Mouse (Mus musculus) midbrain, embryonic 15.5 days (tissue): Measurements from ENCODE around the gene Flrt1. TPM values are rescaled to one million over a fixed set of nuclear protein-coding genes. Genes with fewer than 3 reads are reported as not detected.

ENCODE experiments used
- ATAC-seq: fragments of 200-750 bp; cut with Nextera tagmentation; replicated peaks from 2 replicates; pipeline ENCODE4 v1.8.0; 2017; ENCODE audit warnings: moderate TSS enrichment
- H3K27ac ChIP-seq: fragments of 300-500 bp; sonication (generic); 2 replicates; pipeline ENCODE4 v1.5.1; 2015; ENCODE audit warnings: mild to moderate bottlenecking, inconsistent platforms
- H3K27me3 ChIP-seq: fragments of 300-500 bp; sonication (generic); replicated peaks from 2 replicates; pipeline ENCODE4 v1.6.1; 2015; ENCODE audit warnings: inconsistent platforms
- H3K36me3 ChIP-seq: fragments of 300-500 bp; sonication (generic); replicated peaks from 2 replicates; pipeline ENCODE4 v1.6.1; 2015; ENCODE audit warnings: inconsistent platforms
- H3K4me1 ChIP-seq: fragments of 300-500 bp; sonication (generic); 2 replicates; pipeline ENCODE4 v1.6.1; 2015; ENCODE audit warnings: inconsistent platforms
- H3K4me2 ChIP-seq: fragments of 300-500 bp; sonication (generic); 2 replicates; pipeline ENCODE4 v1.6.1; 2015; ENCODE audit warnings: inconsistent platforms, mild to moderate bottlenecking, moderate library complexity
- H3K4me3 ChIP-seq: fragments of 300-500 bp; sonication (generic); 2 replicates; pipeline ENCODE4 v1.5.1; 2015; ENCODE audit warnings: mild to moderate bottlenecking, inconsistent platforms
- H3K9ac ChIP-seq: fragments of 300-500 bp; sonication (generic); 2 replicates; pipeline ENCODE4 v1.6.1; 2015; ENCODE audit warnings: mild to moderate bottlenecking, inconsistent platforms
- H3K9me3 ChIP-seq: fragments of 300-500 bp; sonication (generic); 2 replicates; pipeline ENCODE4 v1.6.1; 2016; ENCODE audit warnings: inconsistent platforms
- WGBS: fragments of 180-500 bp; shearing (Covaris S2); methylation state at CpG from one replicate; pipeline ENCODE4 v1.1.7; 2015; ENCODE audit warnings: mixed read lengths; 5-methylcytosine and 5-hydroxymethylcytosine counted together
- polyA plus RNA-seq: library from polyadenylated mRNA; unstranded; fragments of >200 nt; fragmentation: Nextera tagmentation; extraction: Ambion mirVana; gene quantifications from 2 replicates; pipeline ENCODE4 v1.2.1, GENCODE M21; 2015

Flrt1 gene
- polyA plus RNA-seq, 1 experiment from 2014 or later: 12.5 TPM

- no peaks in the 10 kb centered on the region for H3K27me3 ChIP-seq
- H3K4me3 ChIP-seq: no peak overlapping the region
- H3K9ac ChIP-seq: no peak overlapping the region
- H3K36me3 ChIP-seq: no peaks in the 10 kb centered on the region
- WGBS: 32% methylated on average over 19 of the region's 19 CpGs
- H3K9me3 ChIP-seq: no peaks in the 10 kb centered on the region
- 0 out of 2 replicates have a peak, but pooled peaks have one; percentile 31 for ATAC-seq
- peak overlapping the region; percentile 50 for H3K27ac ChIP-seq
- H3K4me1 ChIP-seq: peaks cover 30% of the 10 kb centered on the region
- no peak overlapping the region for H3K4me2 ChIP-seq
Measured at GRCm38 (mm10) chr19:7128551-7129475, 23.3 kb upstream of the Flrt1 start.

DNA sequence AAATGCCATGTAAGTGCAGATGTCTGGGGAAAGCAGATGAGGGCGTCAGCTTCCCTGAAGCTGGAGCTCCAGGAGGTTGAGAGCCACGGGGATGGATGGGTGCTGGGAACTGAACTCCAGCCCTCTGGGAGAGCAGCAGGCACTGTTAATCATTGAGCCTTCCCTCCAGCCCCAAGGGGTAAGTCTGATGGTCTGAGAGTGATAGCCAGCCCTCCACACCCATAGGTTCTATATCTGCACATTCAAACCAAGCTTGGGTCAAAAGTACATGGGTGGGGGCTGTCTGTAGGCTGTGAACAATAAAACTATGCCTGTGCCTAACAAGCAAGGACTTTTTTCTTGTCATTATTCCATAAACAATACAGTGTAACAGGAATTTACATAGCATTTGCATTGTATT is 21.4 kb upstream of the Flrt1 start:
- Histone ChIP-seq H3K4me2 (no peak overlapping the region), H3K27me3 (no peaks in the 10 kb centered on the region), H3K9me3 (no peaks in the 10 kb centered on the region), H3K9ac (no peak overlapping the region), H3K4me3 (no peak overlapping the region), H3K27ac (no peak overlapping the region), H3K36me3 (no peaks in the 10 kb centered on the region), H3K4me1 (peaks cover 34% of the 10 kb centered on the region)
- WGBS: 73% methylated on average over 2 of the region's 2 CpGs
- ATAC-seq: no peak

GRCm38 (mm10) chr19:7126209-7126608 is 20.7 kb upstream of the Flrt1 start:
- Histone ChIP-seq H3K4me2 (no peak overlapping the region), H3K4me1 (peaks cover 35% of the 10 kb centered on the region), H3K9ac (no peak overlapping the region), H3K9me3 (no peaks in the 10 kb centered on the region), H3K4me3 (no peak overlapping the region), H3K36me3 (no peaks in the 10 kb centered on the region), H3K27me3 (no peaks in the 10 kb centered on the region), H3K27ac (no peak overlapping the region)
- ATAC-seq: no peak
- 88% methylated on average over 1 of the region's 1 CpGs for WGBS

GRCm38 (mm10) chr19:7125526-7126156 is 20.1 kb upstream of the Flrt1 start:
- no peak overlapping the region for H3K9ac ChIP-seq
- WGBS: 86% methylated on average over 4 of the region's 4 CpGs
- no peaks in the 10 kb centered on the region for H3K36me3 ChIP-seq
- no peaks in the 10 kb centered on the region for H3K27me3 ChIP-seq
- H3K9me3 ChIP-seq: no peaks in the 10 kb centered on the region
- no peak overlapping the region for H3K27ac ChIP-seq
- ATAC-seq: no peak
- H3K4me2 ChIP-seq: no peak overlapping the region
- H3K4me1 ChIP-seq: peaks cover 35% of the 10 kb centered on the region
- H3K4me3 ChIP-seq: no peak overlapping the region

DNA sequence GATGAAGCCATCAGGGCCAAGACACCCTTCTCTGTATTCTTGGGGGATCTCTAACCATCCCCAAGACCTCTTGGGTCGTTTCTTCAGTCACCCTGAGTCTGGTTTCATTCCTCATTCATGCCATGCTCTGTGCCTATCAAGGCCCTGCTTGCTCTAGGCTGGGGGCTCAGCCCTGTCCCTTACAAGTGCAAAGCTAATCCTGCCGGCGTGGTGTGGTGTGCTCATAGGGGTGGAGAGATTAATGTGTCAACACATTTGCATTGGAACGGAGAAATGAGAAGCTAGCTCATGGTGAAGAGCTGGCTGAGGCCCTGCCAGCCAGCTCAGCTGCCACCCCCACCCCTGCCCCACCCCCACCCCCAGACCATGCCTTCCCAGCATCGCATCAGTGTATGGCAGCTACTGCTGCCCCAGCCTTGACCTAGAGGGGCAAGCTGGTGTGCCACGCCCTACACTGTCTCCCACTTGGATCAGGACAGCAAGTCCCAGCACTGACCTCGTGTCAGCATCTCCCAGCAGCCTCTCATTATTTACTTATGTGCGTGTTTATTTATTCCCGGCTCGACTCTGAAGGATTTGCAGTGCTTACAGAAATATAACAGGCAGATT is 17.3 kb upstream of the Flrt1 start:
- no peak overlapping the region for H3K9ac ChIP-seq
- H3K4me1 ChIP-seq: peaks cover 16% of the 10 kb centered on the region
- peak; percentile 57; the same call in 1 of the 2 replicates for ATAC-seq
- H3K4me3 ChIP-seq: no peak overlapping the region
- H3K27ac ChIP-seq: peak overlapping the region; percentile 60
- H3K27me3 ChIP-seq: no peaks in the 10 kb centered on the region
- no peaks in the 10 kb centered on the region for H3K36me3 ChIP-seq
- no peaks in the 10 kb centered on the region for H3K9me3 ChIP-seq
- no peak overlapping the region for H3K4me2 ChIP-seq
- WGBS: 24% methylated on average over 10 of the region's 10 CpGs

GRCm38 (mm10) chr19:7122277-7122676 is 16.7 kb upstream of the Flrt1 start:
- Histone ChIP-seq H3K36me3 (no peaks in the 10 kb centered on the region), H3K9me3 (no peaks in the 10 kb centered on the region), H3K4me3 (no peak overlapping the region), H3K4me1 (peaks cover 16% of the 10 kb centered on the region), H3K4me2 (no peak overlapping the region), H3K27me3 (no peaks in the 10 kb centered on the region), H3K27ac (peak overlapping the region; percentile 60; the same call in 1 of the 2 replicates), H3K9ac (no peak overlapping the region)
- 45% methylated on average over 4 of the region's 4 CpGs for WGBS
- ATAC-seq: peak; percentile 24; the same call in 1 of the 2 replicates

GRCm38 (mm10) chr19:7121252-7121651 is 15.7 kb upstream of the Flrt1 start:
- 73% methylated on average over 11 of the region's 11 CpGs for whole genome bisulfite sequencing
- no peaks in the 10 kb centered on the region for H3K9me3 ChIP-seq
- no peak for ATAC-seq
- no peak overlapping the region for H3K4me3 ChIP-seq
- H3K4me2 ChIP-seq: no peak overlapping the region
- no peaks in the 10 kb centered on the region for H3K27me3 ChIP-seq
- no peak overlapping the region for H3K9ac ChIP-seq
- H3K4me1 ChIP-seq: peaks cover 20% of the 10 kb centered on the region
- no peak overlapping the region for H3K27ac ChIP-seq
- no peaks in the 10 kb centered on the region for H3K36me3 ChIP-seq

DNA sequence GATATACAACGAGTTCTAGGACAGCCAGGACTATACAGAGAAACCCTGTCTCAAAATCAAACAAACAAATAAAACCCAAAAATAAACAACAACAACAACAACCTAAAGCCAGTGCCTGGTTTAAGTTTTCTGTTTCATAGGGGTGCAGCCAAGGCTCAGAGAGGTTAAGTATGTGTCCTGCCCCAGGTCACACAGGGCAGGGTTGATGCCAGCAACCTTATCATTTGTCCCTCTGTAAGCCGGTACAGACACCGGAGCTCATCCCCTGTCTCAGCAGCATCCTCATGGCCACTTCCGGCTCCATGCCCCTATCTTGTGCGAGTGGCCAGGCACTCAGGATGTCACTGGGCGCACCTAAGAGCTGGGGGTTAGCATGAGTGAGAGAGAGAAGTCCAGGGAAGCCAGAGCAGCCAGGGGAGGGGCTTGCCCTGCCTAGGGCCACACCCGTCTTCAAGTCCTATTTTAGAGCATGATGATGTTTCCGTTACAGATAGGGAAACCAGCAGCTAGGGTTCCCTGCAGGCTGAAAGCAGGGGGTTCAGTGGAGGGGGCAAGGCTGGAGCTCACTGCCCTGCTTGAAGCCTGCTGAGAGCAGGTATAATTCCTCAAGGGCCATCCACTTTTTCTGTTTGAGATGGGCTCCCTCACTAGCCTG is 12.3 kb upstream of the Flrt1 start:
- no peak overlapping the region for H3K4me2 ChIP-seq
- no peak overlapping the region for H3K27ac ChIP-seq
- no peak for ATAC-seq
- no peaks in the 10 kb centered on the region for H3K9me3 ChIP-seq
- no peaks in the 10 kb centered on the region for H3K27me3 ChIP-seq
- H3K36me3 ChIP-seq: no peaks in the 10 kb centered on the region
- 82% methylated on average over 8 of the region's 8 CpGs for WGBS
- no peak overlapping the region for H3K4me3 ChIP-seq
- no peak overlapping the region for H3K9ac ChIP-seq
- peaks cover 48% of the 10 kb centered on the region for H3K4me1 ChIP-seq

DNA sequence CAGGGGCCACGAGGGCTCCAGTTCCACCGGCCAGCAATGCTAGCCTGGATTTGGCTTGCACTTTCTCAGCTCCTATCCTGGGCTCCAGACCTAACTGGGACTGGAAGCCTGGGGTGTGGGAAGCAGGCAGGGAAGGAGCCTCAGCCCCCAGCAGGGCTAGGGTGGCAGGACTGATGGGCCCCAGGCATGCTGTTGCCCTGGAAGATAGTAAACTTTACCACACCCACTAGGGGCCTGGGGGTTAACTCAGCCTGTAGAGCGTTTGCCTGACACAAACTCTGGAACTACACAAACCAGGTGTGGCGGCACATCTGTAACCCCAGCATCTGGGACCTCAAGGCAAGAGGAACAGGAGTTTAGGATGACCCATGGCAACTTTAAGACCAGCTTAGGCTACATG is 11.6 kb upstream of the Flrt1 start:
- Histone ChIP-seq H3K4me1 (peaks cover 48% of the 10 kb centered on the region), H3K9ac (no peak overlapping the region), H3K4me2 (no peak overlapping the region), H3K27me3 (no peaks in the 10 kb centered on the region), H3K36me3 (no peaks in the 10 kb centered on the region), H3K9me3 (no peaks in the 10 kb centered on the region), H3K4me3 (no peak overlapping the region), H3K27ac (no peak overlapping the region)
- 72% methylated on average over 4 of the region's 4 CpGs for WGBS
- ATAC-seq: no peak

GRCm38 (mm10) chr19:7116038-7116731 is 10.7 kb upstream of the Flrt1 start:
- Histone ChIP-seq H3K4me3 (no peak overlapping the region), H3K4me2 (no peak overlapping the region), H3K27me3 (no peaks in the 10 kb centered on the region), H3K36me3 (no peaks in the 10 kb centered on the region), H3K4me1 (peaks cover 45% of the 10 kb centered on the region), H3K9ac (no peak overlapping the region), H3K27ac (no peak overlapping the region), H3K9me3 (no peaks in the 10 kb centered on the region)
- 61% methylated on average over 4 of the region's 4 CpGs for WGBS
- ATAC-seq: no peak

DNA sequence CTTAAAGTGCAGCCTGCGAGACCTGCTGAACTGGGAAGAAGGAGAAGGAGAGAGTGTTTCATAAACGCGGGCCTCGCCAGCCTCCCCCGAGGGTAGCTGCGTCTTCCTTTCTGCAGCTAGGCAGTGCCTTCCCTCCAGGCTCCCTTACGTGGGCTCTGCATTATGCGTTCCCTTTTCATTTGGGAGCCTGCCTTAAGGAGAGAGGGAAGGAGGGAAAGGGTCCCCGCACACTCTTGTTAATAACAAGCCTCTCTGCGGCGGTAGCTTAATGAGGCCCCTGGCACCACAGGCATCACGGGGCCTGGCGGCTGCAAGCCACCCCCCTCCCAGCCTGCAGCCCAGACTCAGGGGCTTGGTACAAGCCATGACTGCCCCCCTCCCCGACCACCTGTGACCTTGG is 8.0 kb upstream of the Flrt1 start:
- no peak overlapping the region for H3K9ac ChIP-seq
- no peak overlapping the region for H3K4me3 ChIP-seq
- H3K4me1 ChIP-seq: peaks cover 61% of the 10 kb centered on the region
- WGBS: 7% methylated on average over 14 of the region's 14 CpGs
- ATAC-seq: 0 out of 2 replicates have a peak, but pooled peaks have one; percentile 11
- H3K36me3 ChIP-seq: no peaks in the 10 kb centered on the region
- H3K4me2 ChIP-seq: no peak overlapping the region
- no peaks in the 10 kb centered on the region for H3K27me3 ChIP-seq
- peak overlapping the region; percentile 54 for H3K27ac ChIP-seq
- H3K9me3 ChIP-seq: no peaks in the 10 kb centered on the region
